Mouse (Mus musculus): ENCODE measurements at regions not wholly inside any gene's neighbourhood (a gene's known extent, or its start where the extent isn't known, plus 50 kb on each side); places are given as distances from the start of the nearest gene placed in this dataset.

- TF ChIP-seq CTCF (IDR thresholded peaks at IDR 0.05; ENCODE audit: borderline replicate concordance, insufficient read depth, low read depth, low read length) = no peak
- no peak for TF ChIP-seq POLR2A (IDR thresholded peaks at IDR 0.05; ENCODE audit: borderline replicate concordance, insufficient read depth, low read length)
Observed at GRCm38 (mm10) chr17:79784256-79784870, 69.5 kb upstream of the Cyp1b1 start.

All from cerebellum, adult 2 months (tissue).